Mouse (Mus musculus) retina, postnatal 1 day (tissue): ENCODE results near the gene Gtf3c5.

Source experiments
- DNase-seq: peaks from one replicate; pipeline ENCODE4 v3.0.0-alpha.2; 2012

Gtf3c5 gene

DNA sequence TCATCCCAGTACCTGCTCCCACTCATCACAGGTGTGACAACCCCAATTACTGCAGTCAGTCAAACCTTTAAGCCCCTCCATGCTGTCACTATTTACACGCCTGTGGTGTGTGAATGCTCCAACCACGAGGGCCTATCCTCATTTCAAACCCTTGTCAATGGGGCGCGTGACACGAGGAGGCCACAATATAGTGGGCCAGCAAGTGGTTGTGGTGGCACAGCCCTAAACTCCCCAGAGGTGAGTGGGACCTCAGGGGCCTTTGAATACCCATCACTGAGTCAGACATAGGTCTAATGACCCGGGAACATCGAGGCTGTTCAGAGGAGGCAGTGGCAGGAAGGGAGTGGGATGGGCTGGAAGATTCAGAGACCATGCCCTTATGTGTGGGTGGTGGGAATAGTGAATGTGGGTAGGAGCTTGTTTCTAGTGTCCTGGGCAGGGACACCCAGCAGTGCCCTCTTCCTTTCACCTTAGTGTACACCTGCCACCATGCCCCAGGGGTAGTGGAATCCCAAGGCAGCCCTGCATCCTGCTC lies 49.6 kb downstream of the Gtf3c5 start:
- no peak for DNase-seq

GRCm38 (mm10) chr2:28532938-28533771 lies 50.4 kb downstream of the Gtf3c5 start:
- DNase-seq = peak; percentile 95

- no peak for DNase-seq
Observed at GRCm38 (mm10) chr2:28530311-28530710, 53.2 kb downstream of the Gtf3c5 start.

DNA sequence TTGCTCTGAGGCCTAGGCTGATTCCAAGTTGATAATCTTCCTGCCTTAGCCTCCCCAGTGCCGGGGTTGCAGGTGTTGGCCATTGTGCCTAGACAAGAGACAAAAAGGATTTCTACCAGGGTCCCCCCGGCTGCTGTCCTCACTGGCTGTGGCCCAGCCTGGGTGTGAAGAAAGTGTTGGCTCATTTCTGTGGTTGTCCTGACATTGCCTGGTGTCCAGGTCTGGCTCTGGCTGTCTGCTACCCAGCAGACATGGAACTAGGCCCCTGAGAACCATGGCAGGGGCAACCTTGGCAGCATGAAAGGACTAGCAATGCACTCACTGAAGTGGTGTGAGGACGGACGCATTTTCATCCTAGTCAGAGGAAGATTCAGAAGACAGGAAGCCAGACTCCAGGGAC lies 53.7 kb downstream of the Gtf3c5 start:
- no peak for DNase-seq

- no peak for DNase-seq
Observed at GRCm38 (mm10) chr2:28528354-28528730, 55.2 kb downstream of the Gtf3c5 start.

- DNase-seq = no peak
Observed at GRCm38 (mm10) chr2:28527436-28528353, 55.9 kb downstream of the Gtf3c5 start.

DNA sequence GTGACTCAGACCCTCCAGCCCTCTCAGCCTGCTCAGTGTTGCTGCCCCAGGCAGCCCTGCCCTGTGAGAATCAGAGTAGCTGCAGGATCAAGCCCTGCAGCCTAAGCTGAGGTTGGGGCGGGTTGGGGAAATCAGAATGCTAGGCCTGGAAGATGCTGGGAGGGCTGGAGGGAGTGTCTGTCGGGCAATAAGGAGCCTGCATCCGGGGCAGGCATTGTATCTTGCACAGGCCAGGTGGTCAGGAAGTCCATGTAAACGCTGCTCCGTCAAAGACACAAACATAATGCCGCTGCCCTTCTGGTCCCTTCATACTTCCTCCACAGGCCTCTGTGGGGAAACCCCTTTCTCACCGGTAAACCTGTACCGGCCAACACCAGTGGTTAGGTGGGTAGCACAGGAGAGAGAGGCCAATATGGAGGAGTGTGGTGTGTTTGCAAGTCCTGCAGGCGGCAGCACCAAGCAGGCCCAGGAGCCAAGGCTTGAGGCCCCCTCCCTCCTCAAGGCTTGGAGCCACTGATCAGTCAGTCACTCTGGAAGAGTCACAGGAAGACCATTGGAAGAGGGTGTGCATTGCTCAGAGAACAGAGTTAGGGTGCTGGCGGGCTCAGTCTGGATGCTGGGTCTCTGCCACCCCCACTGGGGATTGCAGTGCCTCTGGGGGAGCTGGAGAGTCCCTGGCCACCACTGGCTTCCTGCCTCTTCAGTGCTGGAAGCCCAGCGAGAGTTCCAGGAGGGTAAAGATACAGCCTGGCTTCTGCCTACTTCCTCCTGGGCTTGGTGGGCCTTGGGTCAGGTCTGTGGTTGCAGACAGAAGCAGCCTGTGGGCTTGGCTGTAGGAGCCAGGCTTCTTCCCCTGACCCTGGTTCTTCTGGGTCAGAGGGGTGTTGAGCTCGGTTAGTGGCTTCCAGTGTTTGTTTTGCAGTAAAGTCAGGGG lies 57.3 kb downstream of the Gtf3c5 start:
- DNase-seq = peak; percentile 45

DNA sequence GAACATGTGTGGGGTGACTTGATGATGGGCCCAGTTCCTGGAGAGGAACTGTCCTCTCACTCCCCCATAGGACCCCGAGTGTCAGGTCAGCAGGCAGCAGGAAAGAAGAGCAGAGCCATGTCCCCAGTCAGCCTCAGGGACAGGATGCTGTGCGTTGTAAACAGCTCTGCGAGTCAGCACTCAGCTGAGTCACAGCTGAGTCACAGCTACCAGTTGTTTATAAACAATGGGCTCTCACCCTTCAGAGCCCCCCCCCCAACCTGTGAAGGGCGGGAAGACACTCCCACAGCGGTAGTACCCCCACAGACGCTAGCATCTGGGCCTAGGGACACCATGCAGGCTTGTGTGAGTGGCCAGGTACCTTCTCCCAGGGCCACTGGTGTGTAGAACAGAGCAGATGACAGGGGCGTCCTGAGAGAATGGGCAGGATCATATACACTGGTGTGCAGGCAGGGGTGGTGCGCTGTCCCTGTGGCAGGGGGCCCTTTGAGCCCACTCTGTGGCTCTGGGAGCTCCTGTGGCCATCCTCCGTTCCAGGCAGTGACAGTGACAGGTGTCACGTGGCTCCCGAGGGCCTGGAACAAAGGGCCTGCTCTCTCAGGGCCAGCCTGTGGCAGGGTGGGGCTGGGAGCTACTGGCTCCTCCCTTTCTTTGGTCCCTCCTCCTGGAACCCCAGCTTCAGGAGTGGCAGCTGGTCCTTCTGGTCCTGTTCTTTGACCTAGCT lies 58.2 kb downstream of the Gtf3c5 start:
- peak; percentile 94 for DNase-seq

DNA sequence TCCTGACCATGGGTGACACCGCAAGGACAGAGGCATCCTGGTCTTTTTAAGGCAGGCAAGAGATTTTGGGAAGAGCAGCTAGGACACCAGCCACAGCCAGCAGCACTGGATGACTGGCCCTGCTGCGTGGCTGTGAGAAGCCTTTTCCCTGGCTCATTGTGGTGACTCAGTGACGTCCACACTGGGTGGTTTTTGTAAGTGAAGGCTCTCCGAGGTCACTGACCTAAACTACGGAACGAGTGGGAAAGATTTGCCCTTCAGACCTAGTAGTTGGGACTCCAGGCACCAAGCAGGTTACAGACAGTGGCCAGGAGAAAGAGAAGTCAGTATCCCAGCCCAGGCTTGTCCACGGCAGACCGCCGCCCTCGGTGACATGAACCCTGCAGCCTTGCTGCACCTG lies 59.1 kb downstream of the Gtf3c5 start:
- no peak for DNase-seq

GRCm38 (mm10) chr2:28523643-28524117 lies 59.9 kb downstream of the Gtf3c5 start:
- peak; percentile 96 for DNase-seq

DNA sequence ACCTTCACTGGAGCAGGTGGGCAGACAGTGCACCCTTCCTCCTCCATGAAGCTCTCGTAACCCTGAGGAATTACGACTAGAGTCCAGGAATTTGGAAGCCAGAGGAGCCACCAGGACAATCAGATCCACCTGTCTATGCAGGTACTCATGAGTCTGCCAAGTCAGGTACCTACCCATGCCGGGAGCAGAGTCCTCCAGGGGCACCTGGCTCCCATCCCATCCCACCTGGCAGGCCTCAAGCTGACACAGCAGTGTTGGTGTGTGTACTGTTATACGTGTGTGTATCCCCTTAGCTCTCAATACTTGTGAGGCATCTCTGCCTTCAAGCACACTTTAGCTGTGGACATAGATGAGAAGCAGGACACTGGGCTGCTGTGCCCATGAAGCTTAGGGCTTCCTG lies 61.4 kb downstream of the Gtf3c5 start:
- DNase-seq = no peak

DNA sequence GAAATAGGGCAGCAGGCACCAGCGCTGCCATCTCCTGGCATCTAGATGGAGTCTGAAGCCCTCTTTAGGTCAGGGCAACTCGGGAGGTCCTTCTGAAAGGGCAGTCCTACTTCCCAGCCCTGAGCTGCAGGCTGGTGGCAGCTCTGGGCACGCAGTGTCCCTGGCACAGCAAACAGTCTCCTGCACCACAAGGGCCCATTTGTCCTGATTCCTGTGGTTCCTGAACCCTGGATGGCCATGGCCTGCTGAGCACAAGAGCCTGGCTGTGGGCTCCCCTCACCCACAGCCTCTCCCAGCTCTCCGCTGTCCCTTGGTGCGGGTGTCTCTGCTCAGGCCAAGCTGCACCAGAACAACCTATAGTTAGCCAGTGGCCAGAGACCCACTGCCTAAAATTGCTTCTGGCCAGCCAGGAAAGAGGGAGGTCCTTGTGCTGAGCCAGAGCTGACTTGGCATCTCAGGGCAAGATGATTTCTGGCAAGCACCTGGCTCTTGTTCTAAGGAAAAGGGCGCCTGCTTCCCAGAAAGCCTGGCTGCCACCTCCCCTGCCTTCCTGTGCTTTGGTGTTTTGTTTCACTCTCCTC lies 61.9 kb downstream of the Gtf3c5 start:
- no peak for DNase-seq

- no peak for DNase-seq
Observed at GRCm38 (mm10) chr2:28520581-28520980, 63.0 kb downstream of the Gtf3c5 start.

GRCm38 (mm10) chr2:28518231-28518630 lies 65.3 kb downstream of the Gtf3c5 start:
- DNase-seq = no peak

DNA sequence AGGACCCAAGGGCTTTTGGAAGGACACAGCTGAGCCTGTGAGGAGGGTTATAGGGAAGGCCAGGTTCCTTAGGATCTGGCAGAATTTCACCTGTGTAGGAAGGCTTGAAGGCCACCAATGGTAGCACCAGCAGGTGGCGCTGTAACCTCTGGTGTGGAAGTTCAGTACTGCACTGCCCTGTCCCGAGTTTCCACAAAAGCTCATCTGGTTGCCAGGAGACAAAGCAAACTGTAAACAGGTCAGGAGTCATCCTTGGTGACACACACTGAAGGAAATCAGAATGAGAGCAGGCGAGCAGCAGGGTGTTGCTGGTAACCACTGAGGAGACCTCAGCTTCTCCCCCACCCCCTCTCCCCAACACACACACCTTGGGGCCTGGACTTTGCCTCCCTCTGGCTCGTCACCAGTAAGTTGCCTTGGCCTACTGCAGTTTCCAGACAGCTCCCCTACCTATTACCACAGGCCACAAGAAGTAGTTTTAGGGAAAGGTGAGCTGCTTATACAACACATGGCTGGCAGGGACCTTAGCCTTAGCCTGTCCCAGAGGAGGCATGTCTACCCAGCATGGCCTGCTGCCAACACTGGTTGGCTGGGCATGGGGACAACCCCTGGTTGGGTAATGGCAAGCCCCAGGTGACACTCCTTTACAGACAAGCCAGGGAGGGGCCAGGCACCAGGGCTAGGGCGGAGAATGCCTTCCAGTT lies 66.2 kb downstream of the Gtf3c5 start:
- peak; percentile 88 for DNase-seq
